Mouse (Mus musculus) lung, adult 2 months (tissue): ENCODE results near the gene Myh13. TPM values are rescaled to one million over a fixed set of nuclear protein-coding genes. Genes with fewer than 3 reads are reported as not detected.

Experiments used
- DNase-seq: peaks from one replicate; pipeline ENCODE4 v3.0.0; 2022
- H3K4me1 ChIP-seq: fragments of 200-500 bp; 2 replicates; pipeline ENCODE4 v1.6.1; 2011; ENCODE audit warnings: low read length; ENCODE audit not compliant: control insufficient read depth, insufficient read depth
- H3K4me3 ChIP-seq: fragments of 200-500 bp; replicated peaks from 2 replicates; pipeline ENCODE3; 2011; ENCODE audit warnings: low read depth, mild to moderate bottlenecking, control low read depth, low read length; ENCODE audit errors: extremely low read depth
- CTCF ChIP-seq: fragments of 200-500 bp; IDR thresholded peaks from 2 replicates; pipeline ENCODE4 v1.5.1; 2011; ENCODE audit warnings: mild to moderate bottlenecking, low read length, control low read depth; ENCODE audit not compliant: insufficient read depth
- POLR2A ChIP-seq: fragments of 200-500 bp; IDR thresholded peaks from 2 replicates; pipeline ENCODE4 v1.6.1; 2011; ENCODE audit warnings: low read depth, mild to moderate bottlenecking, control low read depth, low read length, borderline replicate concordance; ENCODE audit errors: extremely low read depth
- WGBS: fragments of 180-500 bp; shearing (Covaris S2); methylation state at CpG from one replicate; pipeline ENCODE4 v1.1.7; 2018; 5-methylcytosine and 5-hydroxymethylcytosine counted together
- polyA plus RNA-seq: library from polyadenylated mRNA; depleted of rRNA; stranded (reverse); fragments of >200 nt; gene quantifications from 2 replicates; pipeline ENCODE4 v1.2.3, GENCODE M21; 2012; rRNA removed

The Myh13 gene
- polyA plus RNA-seq, 1 experiment: 0.46 TPM

- no peak for DNase-seq
- H3K4me1 ChIP-seq: no peaks in the 10 kb centered on the region; the same call in 1 of the 2 replicates
- TF ChIP-seq POLR2A: no peak
- TF ChIP-seq CTCF: no peak
- H3K4me3 ChIP-seq: no peak overlapping the region
- WGBS: 76% methylated on average over 7 of the region's 7 CpGs
Observed at GRCm38 (mm10) chr11:67384653-67385052, 63.2 kb downstream of the Myh13 start.

- TF ChIP-seq CTCF (no peak), POLR2A (no peak)
- Histone ChIP-seq H3K4me1 (peaks cover 3% of the 10 kb centered on the region; the same call in 1 of the 2 replicates), H3K4me3 (no peak overlapping the region)
- WGBS: 41% methylated on average over 8 of the region's 8 CpGs
- no peak for DNase-seq
Observed at GRCm38 (mm10) chr11:67386815-67387415, 65.5 kb downstream of the Myh13 start.

GRCm38 (mm10) chr11:67390679-67391384, 69.4 kb downstream of the Myh13 start:
- H3K4me3 ChIP-seq: no peak overlapping the region
- 58% methylated on average over 3 of the region's 3 CpGs for WGBS
- TF ChIP-seq POLR2A: no peak
- TF ChIP-seq CTCF: no peak
- peaks cover 3% of the 10 kb centered on the region; the same call in 1 of the 2 replicates for H3K4me1 ChIP-seq
- no peak for DNase-seq

GRCm38 (mm10) chr11:67392369-67392768, 70.9 kb downstream of the Myh13 start:
- TF ChIP-seq CTCF (no peak), POLR2A (no peak)
- WGBS: 86% methylated on average over 3 of the region's 3 CpGs
- Histone ChIP-seq H3K4me1 (peaks cover 3% of the 10 kb centered on the region; the same call in 1 of the 2 replicates), H3K4me3 (no peak overlapping the region)
- no peak for DNase-seq

GRCm38 (mm10) chr11:67400956-67401355, 79.5 kb downstream of the Myh13 start:
- 0 out of 2 replicates have a peak, but pooled peaks cover 2% of the 10 kb centered on the region for H3K4me1 ChIP-seq
- no peak for DNase-seq
- H3K4me3 ChIP-seq: no peak overlapping the region
- WGBS: 78% methylated on average over 5 of the region's 5 CpGs
- TF ChIP-seq POLR2A: no peak
- TF ChIP-seq CTCF: no peak

GRCm38 (mm10) chr11:67414346-67414940, 93.0 kb downstream of the Myh13 start:
- DNase-seq: no peak
- TF ChIP-seq CTCF (no peak), POLR2A (no peak)
- Histone ChIP-seq H3K4me1 (no peaks in the 10 kb centered on the region), H3K4me3 (no peak overlapping the region)
- 43% methylated on average over 6 of the region's 6 CpGs for WGBS

Other genes starting within 250 kb of the Myh13 start
- 0.08 TPM in 1 of 2 replicates, not detected in the other for gene Myh3, start 243.4 kb upstream of the Myh13 start, polyA plus RNA-seq
- gene Myh2, start 150.6 kb upstream of the Myh13 start, polyA plus RNA-seq: 1.2 TPM in 1 of 2 replicates, not detected in the other
- gene Myh1, start 121.6 kb upstream of the Myh13 start, polyA plus RNA-seq: 0.02 and 51.3 TPM in 2 replicates
- gene Myh4, start 83.6 kb upstream of the Myh13 start, polyA plus RNA-seq: 1.8 TPM in 1 of 2 replicates, not detected in the other
- 41.6 TPM in 1 of 2 replicates, not detected in the other for gene Myh8, start 44.5 kb upstream of the Myh13 start, polyA plus RNA-seq
- 11.9 and 14.3 TPM in 2 replicates for gene Gas7, start 133.8 kb downstream of the Myh13 start, polyA plus RNA-seq